In the genomic region with DNA sequence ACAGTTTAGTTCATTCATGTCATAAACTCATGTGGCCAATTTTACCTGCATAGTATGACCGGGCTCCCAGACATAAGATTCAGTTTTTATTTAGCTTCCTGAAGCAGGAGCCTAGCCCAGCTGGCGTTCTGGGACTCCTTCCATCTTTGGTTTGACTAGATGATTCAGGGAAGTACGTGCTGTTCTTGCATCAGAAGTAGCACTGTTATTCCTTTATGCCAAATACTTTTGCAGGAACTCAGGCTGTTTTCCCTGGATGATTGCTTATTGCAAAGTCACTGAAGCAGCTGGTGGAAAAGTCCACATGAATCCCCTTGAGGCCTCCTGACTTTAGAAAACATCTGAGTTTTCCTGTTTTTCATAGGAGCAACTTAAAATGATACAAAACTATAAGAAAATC, we compare ENCODE assay signal across 11 mouse cellular contexts.
DNase-seq lines count a peak whose midpoint lies in the region; ATAC-seq and TF ChIP-seq lines count a peak whose summit lies in the region.
"Had no signal": no experiment of that assay in that cellular context is flagged by ENCODE, and none has a peak within 500 bp of the region (broad histone marks: within the 10 kb centered on the region; RNA-seq: fewer than 3 reads in every experiment).

No protein-coding gene starts in this region.

- H3K27me3 ChIP-seq in forebrain, postnatal 0 days (ENCODE audit: insufficient read depth, low read length): no peaks in the 10 kb centered on the region
- H3K27me3 ChIP-seq in forebrain, embryonic 16.5 days (replicated peaks; ENCODE audit: control insufficient read depth, insufficient read depth, low read length): no peaks in the 10 kb centered on the region
- H3K27me3 ChIP-seq: liver, embryonic 13.5 days had no signal

- H3K4me2 ChIP-seq in forebrain, postnatal 0 days (ENCODE audit: low read depth): no peak overlapping the region
- H3K4me2 ChIP-seq in forebrain, embryonic 16.5 days (ENCODE audit: low read length): no peak overlapping the region
- H3K4me2 ChIP-seq: liver, embryonic 13.5 days had no signal

- TF ChIP-seq CTCF in forebrain, postnatal 0 days (IDR thresholded peaks at IDR 0.05; ENCODE audit: low read depth): no peak

- ATAC-seq in forebrain, postnatal 0 days: peak; percentile 64
- ATAC-seq in forebrain, embryonic 16.5 days: no peak

- H3K4me1 ChIP-seq in forebrain, postnatal 0 days (ENCODE audit: insufficient read depth): no peaks in the 10 kb centered on the region
- no peaks in the 10 kb centered on the region for H3K4me1 ChIP-seq in forebrain, embryonic 16.5 days (replicated peaks; ENCODE audit: control insufficient read depth, insufficient read depth, low read length)
- H3K4me1 ChIP-seq: liver, embryonic 13.5 days had no signal

- 54% methylated on average over 3 of the region's 3 CpGs for WGBS in forebrain, postnatal 0 days
- 52% methylated on average over 3 of the region's 3 CpGs for WGBS in forebrain, embryonic 16.5 days

- intact Hi-C loops in gastrocnemius, postnatal 36 days (cut with DNase I): no loop called here

- DNase-seq in forebrain, postnatal 0 days: peak; percentile 76
- DNase-seq in gastrocnemius, postnatal 36 days: peak; percentile 16 to 31
- peak; percentile 45 to 80 for DNase-seq in layer of hippocampus, postnatal 14 days (ENCODE audit: low spot score in 2 of 2)
- peak; percentile 44 for DNase-seq in testis, postnatal 10 days (ENCODE audit: low spot score)
- no peak for DNase-seq in lung, postnatal 25 days (ENCODE audit: low spot score)
- DNase-seq in lung, postnatal 36 days: no peak
- DNase-seq in kidney, adult 8-10 months: no peak
- DNase-seq: cerebellum, adult 8-10 months; kidney, adult 11 months; liver, embryonic 13.5 days had no signal

- H3K36me3 ChIP-seq in forebrain, postnatal 0 days (ENCODE audit: insufficient read depth): no peaks in the 10 kb centered on the region
- no peaks in the 10 kb centered on the region for H3K36me3 ChIP-seq in forebrain, embryonic 16.5 days (ENCODE audit: control insufficient read depth, insufficient read depth)
- H3K36me3 ChIP-seq: liver, embryonic 13.5 days had no signal

- H3K27ac ChIP-seq in forebrain, postnatal 0 days (ENCODE audit: low read depth, low read length): no peak overlapping the region
- H3K27ac ChIP-seq in forebrain, embryonic 16.5 days (ENCODE audit: low read length): no peak overlapping the region
- H3K27ac ChIP-seq: liver, embryonic 13.5 days had no signal

- no peaks in the 10 kb centered on the region for H3K9me3 ChIP-seq in forebrain, postnatal 0 days (ENCODE audit: low read length)
- H3K9me3 ChIP-seq in forebrain, embryonic 16.5 days (ENCODE audit: control insufficient read depth, low read length): no peaks in the 10 kb centered on the region
- H3K9me3 ChIP-seq: liver, embryonic 13.5 days had no signal

- no peak overlapping the region for H3K9ac ChIP-seq in forebrain, postnatal 0 days
- no peak overlapping the region for H3K9ac ChIP-seq in forebrain, embryonic 16.5 days (replicated peaks; ENCODE audit: low read depth, low read length)
- H3K9ac ChIP-seq: liver, embryonic 13.5 days had no signal

- no peak overlapping the region for H3K4me3 ChIP-seq in forebrain, postnatal 0 days (ENCODE audit: low read depth, low read length)
- H3K4me3 ChIP-seq in forebrain, embryonic 16.5 days (replicated peaks; ENCODE audit: low read length): no peak overlapping the region
- H3K4me3 ChIP-seq: liver, embryonic 13.5 days had no signal

Comparison
In these comparisons a context has a peak if more than half of its experiments do, and no peak if none do; other contexts are left out.
1. DNase-seq: peak in forebrain, postnatal 0 days (single experiment), gastrocnemius, postnatal 36 days (2 of 2), layer of hippocampus, postnatal 14 days (2 of 2) and testis, postnatal 10 days (single experiment); none in lung, postnatal 25 days (single experiment), lung, postnatal 36 days (single experiment) and kidney, adult 8-10 months (0 of 2).